Mouse (Mus musculus): ENCODE data around the gene Zp3. TPM values are rescaled to one million over a fixed set of nuclear protein-coding genes. Genes with fewer than 3 reads are reported as not detected.

Gene Zp3
- total and polyA plus RNA-seq, 3 experiments = not detected

DNA sequence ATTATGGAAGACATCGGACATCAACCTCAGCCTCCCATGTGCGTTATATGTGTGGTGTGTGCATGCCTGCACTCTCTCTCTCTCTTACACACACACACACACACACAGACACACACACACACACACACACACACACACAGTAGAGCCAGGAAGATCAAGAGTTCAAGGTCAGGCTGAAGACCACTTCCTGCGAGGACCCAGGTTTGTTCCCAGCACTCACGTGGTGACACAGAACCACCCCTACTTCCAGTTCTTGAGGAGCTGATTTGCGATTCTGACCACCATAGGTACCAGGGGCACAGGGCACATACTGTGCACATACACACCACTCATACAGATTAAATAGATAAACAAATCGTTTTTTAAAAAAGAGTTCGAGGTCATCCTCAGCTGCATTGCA, 8.0 kb upstream of the Zp3 start:
- intact Hi-C loops (cut with DNase I) = no loop called here
- Histone ChIP-seq H3K9ac (ENCODE audit: low read depth, low read length) (no peak overlapping the region), H3K4me1 (ENCODE audit: control insufficient read depth, insufficient read depth, low read length) (no peaks in the 10 kb centered on the region), H3K27ac (no peak overlapping the region), H3K4me3 (no peak overlapping the region), H3K36me3 (ENCODE audit: control insufficient read depth, insufficient read depth, low read length) (no peaks in the 10 kb centered on the region), H3K27me3 (ENCODE audit: control insufficient read depth, insufficient read depth, low read length) (no peaks in the 10 kb centered on the region), H3K79me2 (replicated peaks; ENCODE audit: control insufficient read depth, insufficient read depth, low read length) (no peaks in the 10 kb centered on the region)
- DNase-seq = no peak
- TF ChIP-seq POLR2A (IDR thresholded peaks at IDR 0.05; ENCODE audit: insufficient read depth, low read depth, low read length) (no peak), CTCF (IDR thresholded peaks at IDR 0.05) (no peak), EP300 (IDR thresholded peaks at IDR 0.05; ENCODE audit: insufficient read depth, low read depth, low read length) (no peak)
- 84% methylated on average over 7 of the region's 7 CpGs for WGBS

DNA sequence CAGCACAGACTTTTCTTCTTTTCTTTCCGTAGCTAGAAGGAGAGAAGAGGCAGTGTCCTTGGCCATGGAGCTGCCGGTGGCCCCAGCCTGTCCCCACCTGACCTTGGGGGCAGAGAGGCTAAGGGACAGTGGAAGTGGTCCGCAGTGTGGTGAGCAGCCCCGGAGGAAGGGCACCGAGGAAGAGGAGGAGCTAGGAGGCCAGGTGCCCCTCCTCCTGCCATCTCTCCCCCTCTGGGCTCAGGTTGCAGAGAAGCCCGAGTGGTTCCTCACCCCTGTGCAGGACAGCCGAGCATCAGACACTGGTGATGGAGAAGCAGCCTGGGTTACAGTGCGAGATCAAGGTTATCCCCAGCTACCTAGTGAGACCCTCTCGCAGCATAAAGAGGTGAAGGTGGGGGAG, 5.5 kb upstream of the Zp3 start, which contains the start of gene Ssc4d:
TSS of gene Ssc4d (minus strand) at position 167 of the 400 bp plus-strand sequence.
- DNase-seq = no peak
- no peaks in the 10 kb centered on the region for H3K36me3 ChIP-seq (ENCODE audit: control insufficient read depth, insufficient read depth, low read length)
- H3K4me3 ChIP-seq = no peak within 1 kb of the TSS
- H3K27ac ChIP-seq = no peak within 1 kb of the TSS
- TF ChIP-seq CTCF (IDR thresholded peaks at IDR 0.05) (no peak), POLR2A (IDR thresholded peaks at IDR 0.05; ENCODE audit: insufficient read depth, low read depth, low read length) (no peak), EP300 (IDR thresholded peaks at IDR 0.05; ENCODE audit: insufficient read depth, low read depth, low read length) (no peak)
- intact Hi-C loops (cut with DNase I) = no loop called here
- H3K79me2 ChIP-seq (replicated peaks; ENCODE audit: control insufficient read depth, insufficient read depth, low read length) = no peaks in the 10 kb centered on the region
- 34% methylated on average over 9 of the region's 9 CpGs for WGBS
- no peaks in the 10 kb centered on the region for H3K4me1 ChIP-seq (ENCODE audit: control insufficient read depth, insufficient read depth, low read length)
- H3K9ac ChIP-seq (ENCODE audit: low read depth, low read length) = no peak within 1 kb of the TSS
- H3K27me3 ChIP-seq (ENCODE audit: control insufficient read depth, insufficient read depth, low read length) = no peaks in the 10 kb centered on the region

DNA sequence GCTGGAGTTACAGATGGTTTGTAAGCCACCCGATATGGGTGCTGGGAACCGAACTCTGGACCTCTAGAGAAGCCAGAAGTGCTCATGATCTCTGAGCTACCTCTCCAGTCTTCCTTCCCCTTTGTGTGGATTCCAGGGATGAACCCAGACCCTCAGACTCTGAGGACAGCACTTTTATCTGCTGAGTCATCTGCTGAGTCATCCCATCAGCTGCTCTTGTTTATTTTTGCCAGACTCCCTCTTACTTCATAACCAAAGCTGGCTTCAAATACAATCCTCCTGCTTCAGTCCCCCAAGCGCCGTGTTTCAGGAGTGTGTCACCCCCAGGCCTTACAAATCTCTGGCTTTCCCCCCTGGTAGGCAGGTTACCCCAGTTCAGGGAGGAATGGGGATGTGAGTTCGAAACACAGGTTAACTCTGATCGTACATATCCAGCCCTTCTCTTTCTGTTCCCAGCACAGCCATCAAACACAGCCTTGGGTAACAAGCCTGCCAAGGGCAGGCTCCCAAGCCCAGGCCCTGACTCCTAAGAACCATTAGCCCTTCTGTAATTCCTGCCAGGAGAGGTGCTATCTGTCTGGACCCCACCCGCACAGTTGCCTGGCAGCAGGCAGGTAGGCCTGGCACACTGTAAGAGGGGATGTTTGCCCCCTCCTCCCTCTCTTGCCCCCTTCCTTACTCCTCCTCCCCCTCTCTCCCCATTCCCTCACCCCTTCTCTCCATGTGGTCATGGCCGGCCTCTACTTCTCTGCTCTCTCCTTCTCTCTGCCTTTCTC, 3.8 kb upstream of the Zp3 start:
- no peaks in the 10 kb centered on the region for H3K4me1 ChIP-seq (ENCODE audit: control insufficient read depth, insufficient read depth, low read length)
- H3K79me2 ChIP-seq (replicated peaks; ENCODE audit: control insufficient read depth, insufficient read depth, low read length) = no peaks in the 10 kb centered on the region
- intact Hi-C loops (cut with DNase I) = no loop called here
- no peak overlapping the region for H3K9ac ChIP-seq (ENCODE audit: low read depth, low read length)
- no peak overlapping the region for H3K4me3 ChIP-seq
- TF ChIP-seq CTCF (IDR thresholded peaks at IDR 0.05) (no peak), EP300 (IDR thresholded peaks at IDR 0.05; ENCODE audit: insufficient read depth, low read depth, low read length) (no peak), POLR2A (IDR thresholded peaks at IDR 0.05; ENCODE audit: insufficient read depth, low read depth, low read length) (no peak)
- H3K27me3 ChIP-seq (ENCODE audit: control insufficient read depth, insufficient read depth, low read length) = no peaks in the 10 kb centered on the region
- no peak overlapping the region for H3K27ac ChIP-seq
- WGBS = 90% methylated on average over 8 of the region's 8 CpGs
- no peaks in the 10 kb centered on the region for H3K36me3 ChIP-seq (ENCODE audit: control insufficient read depth, insufficient read depth, low read length)
- no peak for DNase-seq

DNA sequence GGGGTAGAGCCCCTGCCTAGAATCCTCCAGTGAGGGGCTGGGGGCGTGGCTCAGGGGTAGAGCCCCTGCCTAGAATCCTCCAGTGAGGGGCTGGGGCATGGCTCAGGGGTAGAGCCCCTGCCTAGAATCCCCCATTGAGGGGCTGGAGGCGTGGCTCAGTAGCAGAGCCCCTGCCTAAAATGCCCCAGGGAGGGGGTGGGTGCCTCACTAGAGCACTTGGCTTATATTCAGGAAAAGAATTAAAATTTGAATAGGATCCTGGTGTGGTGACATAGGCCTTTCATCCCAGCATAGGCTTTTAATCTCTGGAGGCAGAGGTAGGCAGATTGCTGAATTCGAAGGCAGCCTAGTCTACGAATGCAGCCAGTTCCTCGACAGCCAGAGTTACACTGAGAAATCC, 518 bp upstream of the Zp3 start:
- intact Hi-C loops (cut with DNase I) = no loop called here

DNA sequence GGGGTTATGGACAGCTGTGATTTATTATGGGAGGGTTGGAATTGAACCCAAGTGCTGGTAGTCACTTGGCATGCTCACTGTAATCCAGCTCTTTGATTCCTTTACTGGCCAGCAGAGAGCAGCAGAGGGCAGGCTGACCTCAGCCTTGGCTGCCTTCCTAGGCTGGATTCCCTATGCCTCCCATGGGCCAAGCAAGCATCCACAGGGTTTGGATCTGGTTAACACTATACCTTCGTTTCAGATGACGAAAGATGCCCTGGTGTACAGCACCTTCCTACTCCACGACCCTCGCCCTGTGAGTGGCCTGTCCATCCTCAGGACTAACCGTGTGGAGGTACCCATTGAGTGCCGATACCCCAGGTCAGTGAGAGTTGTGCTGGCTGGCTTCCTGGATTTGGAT, 2.5 kb downstream of the Zp3 start:
- intact Hi-C loops (cut with DNase I) = loop anchor here (1.0 to 5.0 kb wide), 5 partner anchors 45 to 215 kb away; partner anchors contain the start of genes Alkbh4, Lrwd1 and Prkrip1
- 18% methylated on average over 6 of the region's 6 CpGs for WGBS
- DNase-seq = peak; percentile 76 to 82
- H3K4me3 ChIP-seq = peak overlapping the region; percentile 36
- H3K27ac ChIP-seq = peak overlapping the region; percentile 29
- no peaks in the 10 kb centered on the region for H3K27me3 ChIP-seq (ENCODE audit: control insufficient read depth, insufficient read depth, low read length)
- no peaks in the 10 kb centered on the region for H3K36me3 ChIP-seq (ENCODE audit: control insufficient read depth, insufficient read depth, low read length)
- H3K9ac ChIP-seq (ENCODE audit: low read depth, low read length) = no peak overlapping the region
- TF ChIP-seq CTCF (IDR thresholded peaks at IDR 0.05) = peak; percentile 95
- TF ChIP-seq POLR2A (IDR thresholded peaks at IDR 0.05; ENCODE audit: insufficient read depth, low read depth, low read length) = no peak
- peak; percentile 85; the same call in 1 of the 2 replicates for TF ChIP-seq EP300 (IDR thresholded peaks at IDR 0.05; ENCODE audit: insufficient read depth, low read depth, low read length)
- no peaks in the 10 kb centered on the region for H3K79me2 ChIP-seq (replicated peaks; ENCODE audit: control insufficient read depth, insufficient read depth, low read length)
- H3K4me1 ChIP-seq (ENCODE audit: control insufficient read depth, insufficient read depth, low read length) = no peaks in the 10 kb centered on the region

More for the DNA sequence above, 518 bp upstream of the Zp3 start:
- Histone ChIP-seq H3K4me1 (ENCODE audit: control insufficient read depth, insufficient read depth, low read length) (no peaks in the 10 kb centered on the region), H3K4me3 (no peak overlapping the region), H3K27ac (no peak overlapping the region), H3K9ac (ENCODE audit: low read depth, low read length) (no peak overlapping the region), H3K79me2 (replicated peaks; ENCODE audit: control insufficient read depth, insufficient read depth, low read length) (no peaks in the 10 kb centered on the region), H3K36me3 (ENCODE audit: control insufficient read depth, insufficient read depth, low read length) (no peaks in the 10 kb centered on the region), H3K27me3 (ENCODE audit: control insufficient read depth, insufficient read depth, low read length) (no peaks in the 10 kb centered on the region)
- 77% methylated on average over 5 of the region's 5 CpGs for WGBS
- TF ChIP-seq CTCF (IDR thresholded peaks at IDR 0.05) (no peak), EP300 (IDR thresholded peaks at IDR 0.05; ENCODE audit: insufficient read depth, low read depth, low read length) (no peak), POLR2A (IDR thresholded peaks at IDR 0.05; ENCODE audit: insufficient read depth, low read depth, low read length) (no peak)
- no peak for DNase-seq

DNA sequence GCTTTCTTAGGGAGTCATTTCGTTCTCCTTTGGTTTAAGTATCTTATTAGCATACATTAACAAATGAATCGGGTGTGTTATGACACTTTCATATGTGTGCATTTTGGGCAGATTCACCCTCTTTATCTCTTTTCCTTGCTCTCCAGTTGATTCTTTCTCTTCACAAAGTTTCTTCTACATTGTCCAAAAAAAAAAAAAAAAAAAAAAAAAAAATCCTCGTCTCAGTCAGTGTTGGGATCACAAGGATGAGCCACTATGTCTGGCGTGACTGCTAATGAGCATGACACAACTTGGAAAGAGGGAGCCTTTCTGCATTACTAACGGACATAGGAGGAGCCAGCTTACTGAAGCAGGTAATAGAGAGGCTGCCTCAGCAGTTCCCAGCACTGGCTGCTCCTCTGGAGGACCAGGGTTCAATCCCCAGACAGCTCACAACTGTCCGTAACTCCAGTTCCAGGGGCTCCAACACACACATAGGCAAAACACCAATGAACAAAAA, 4.7 kb downstream of the Zp3 start:
- 87% methylated on average over 6 of the region's 6 CpGs for WGBS
- H3K9ac ChIP-seq (ENCODE audit: low read depth, low read length) = no peak overlapping the region
- TF ChIP-seq POLR2A (IDR thresholded peaks at IDR 0.05; ENCODE audit: insufficient read depth, low read depth, low read length) (no peak), EP300 (IDR thresholded peaks at IDR 0.05; ENCODE audit: insufficient read depth, low read depth, low read length) (no peak), CTCF (IDR thresholded peaks at IDR 0.05) (no peak)
- intact Hi-C loops (cut with DNase I) = loop anchor here (5.0 kb wide), 3 partner anchors 43 to 213 kb away; partner anchors contain the start of genes Alkbh4, Lrwd1 and Prkrip1
- H3K27ac ChIP-seq = no peak overlapping the region
- no peaks in the 10 kb centered on the region for H3K79me2 ChIP-seq (replicated peaks; ENCODE audit: control insufficient read depth, insufficient read depth, low read length)
- no peaks in the 10 kb centered on the region for H3K27me3 ChIP-seq (ENCODE audit: control insufficient read depth, insufficient read depth, low read length)
- H3K4me3 ChIP-seq = no peak overlapping the region
- no peaks in the 10 kb centered on the region for H3K4me1 ChIP-seq (ENCODE audit: control insufficient read depth, insufficient read depth, low read length)
- no peaks in the 10 kb centered on the region for H3K36me3 ChIP-seq (ENCODE audit: control insufficient read depth, insufficient read depth, low read length)
- no peak for DNase-seq
